Mouse (Mus musculus) G1E (cell line): ENCODE measurements around the gene Ltbp1.

ENCODE experiments used
- CTCF ChIP-seq: IDR thresholded peaks from 2 replicates; pipeline ENCODE4 v1.5.1; 2012; ENCODE audit warnings: low read depth, low read length, inconsistent platforms, mixed read lengths
- POLR2AphosphoS5 ChIP-seq: IDR thresholded peaks from 2 replicates; pipeline ENCODE4 v1.6.1; 2012; ENCODE audit warnings: low read depth, low read length, inconsistent platforms; ENCODE audit not compliant: insufficient replicate concordance

DNA sequence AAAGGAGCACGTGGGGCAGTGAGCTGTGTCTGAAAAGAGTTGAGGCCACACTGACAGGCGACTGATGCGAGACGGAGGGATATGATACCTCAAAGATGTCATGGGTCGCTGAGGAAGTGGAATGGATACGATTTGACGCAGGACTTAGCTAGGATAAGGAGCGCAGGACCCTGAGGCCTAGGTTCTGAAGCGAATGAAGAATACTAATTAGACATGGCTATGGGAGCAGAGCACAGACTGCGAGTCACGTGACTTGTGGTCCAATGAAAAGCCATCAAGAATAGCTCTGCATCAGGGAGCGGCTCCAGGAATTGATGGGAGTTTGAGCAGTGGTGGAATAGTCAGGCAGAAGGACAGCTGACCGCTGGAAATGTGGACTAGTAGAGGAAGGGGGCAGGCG is 433.7 kb downstream of the Ltbp1 start:
- TF ChIP-seq CTCF, result no peak
- TF ChIP-seq POLR2AphosphoS5, result no peak
